Comparison of ENCODE assay signal across 1 mouse cellular context in the genomic region with DNA sequence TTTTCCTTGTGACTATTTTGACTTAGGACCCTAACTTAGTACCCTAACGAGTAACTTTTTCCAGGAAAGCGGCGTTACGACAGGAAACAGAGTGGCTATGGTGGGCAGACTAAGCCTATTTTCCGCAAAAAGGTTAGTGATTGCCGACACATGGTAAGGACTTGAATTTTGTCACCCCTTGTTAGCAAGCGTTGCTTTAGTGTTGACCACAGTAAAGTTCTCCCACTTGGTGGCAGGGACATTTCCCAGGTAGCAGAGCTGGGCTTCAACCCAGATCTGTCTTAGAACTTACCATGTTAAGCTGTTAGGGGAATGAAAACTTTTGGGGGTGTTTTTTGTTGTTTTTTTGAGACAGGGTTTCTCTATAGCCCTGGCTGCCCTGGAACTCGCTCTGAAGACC.
TF ChIP-seq lines count a peak whose summit lies in the region.

No protein-coding gene starts in this region.

TF ChIP-seq in ES-E14, 5 proteins besides CTCF, POLR2A, EP300 and RAD21 (continued from another document):
- TF ChIP-seq MAFK (IDR thresholded peaks at IDR 0.05; ENCODE audit: insufficient read depth, low read depth, low read length) (no peak), ZNF384 (IDR thresholded peaks at IDR 0.05; ENCODE audit: low read depth, low read length) (no peak), ZC3H11A (IDR thresholded peaks at IDR 0.05; ENCODE audit: borderline replicate concordance, low read depth, low read length) (no peak), HCFC1 (IDR thresholded peaks at IDR 0.05; ENCODE audit: borderline replicate concordance, insufficient read depth, low read length) (no peak)
TF ChIP-seq in ES-E14: peak in this region for 0.
